Mouse (Mus musculus): ENCODE measurements around the gene Rpl6.

DNA sequence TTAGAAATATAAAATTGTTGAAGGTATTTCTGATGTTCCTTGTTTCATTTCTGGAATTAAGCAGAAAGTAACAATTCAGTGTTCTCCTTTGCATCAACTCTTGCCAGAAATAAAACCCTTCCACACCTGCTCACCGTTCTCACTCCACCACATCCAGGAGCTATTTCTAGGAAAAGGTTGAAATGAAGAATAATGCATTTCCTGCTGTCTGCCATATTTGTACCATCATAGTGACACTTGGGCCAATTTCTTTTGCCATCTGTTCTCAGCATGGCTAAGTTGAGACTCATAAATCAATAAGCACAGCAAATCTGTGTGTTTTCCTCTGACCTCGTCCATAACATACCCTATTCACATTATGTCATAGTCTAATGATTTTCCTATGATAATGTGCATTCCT is 33.9 kb downstream of the Rpl6 start:
- TF ChIP-seq CTCF (IDR thresholded peaks at IDR 0.05; ENCODE audit: extremely low read depth, insufficient read depth, low read length) (no peak), POLR2A (IDR thresholded peaks at IDR 0.05; ENCODE audit: extremely low read depth, insufficient read depth, low read length) (no peak)
